Mouse (Mus musculus) heart, postnatal 0 days (tissue): ENCODE results near the gene Cdadc1. TPM values are rescaled to one million over a fixed set of nuclear protein-coding genes. Genes with fewer than 3 reads are reported as not detected.

Experiments
- ATAC-seq: fragments of 200-750 bp; cut with Nextera tagmentation; 2 replicates; pipeline ENCODE4 v1.8.0; 2017; ENCODE audit warnings: low read depth, moderate number of reproducible peaks, moderate library complexity; ENCODE audit not compliant: insufficient read depth
- DNase-seq: peaks from one replicate; pipeline ENCODE4 v3.0.0-alpha.2; 2016; ENCODE audit warnings: low spot score
- H3K27ac ChIP-seq: fragments of 300-500 bp; sonication (generic); 2 replicates; pipeline ENCODE4 v1.5.1; 2014; ENCODE audit warnings: low read depth, mild to moderate bottlenecking
- H3K27me3 ChIP-seq: fragments of 300-500 bp; sonication (generic); 2 replicates; pipeline ENCODE4 v1.6.1; 2014; ENCODE audit warnings: low read length, mixed read lengths; ENCODE audit not compliant: control insufficient read depth, insufficient read depth
- H3K36me3 ChIP-seq: fragments of 300-500 bp; sonication (generic); replicated peaks from 2 replicates; pipeline ENCODE4 v1.6.1; 2014; ENCODE audit warnings: low read length, mixed read lengths; ENCODE audit not compliant: control insufficient read depth, insufficient read depth
- H3K4me1 ChIP-seq: fragments of 300-500 bp; sonication (generic); 2 replicates; pipeline ENCODE4 v1.6.1; 2014; ENCODE audit warnings: antibody characterized with exemption; ENCODE audit not compliant: control insufficient read depth, insufficient read depth
- H3K4me2 ChIP-seq: fragments of 300-500 bp; sonication (generic); 2 replicates; pipeline ENCODE4 v1.6.1; 2014; ENCODE audit warnings: low read depth, mild to moderate bottlenecking, low read length, moderate library complexity
- H3K4me3 ChIP-seq: fragments of 300-500 bp; sonication (generic); 2 replicates; pipeline ENCODE4 v1.5.1; 2014; ENCODE audit warnings: low read depth, low read length
- H3K9ac ChIP-seq: fragments of 300-500 bp; sonication (generic); replicated peaks from 2 replicates; pipeline ENCODE4 v1.6.1; 2014; ENCODE audit warnings: low read depth, low read length, mixed read lengths
- H3K9me3 ChIP-seq: fragments of 300-500 bp; sonication (generic); replicated peaks from 2 replicates; pipeline ENCODE4 v1.6.1; 2016; ENCODE audit warnings: low read length; ENCODE audit not compliant: control insufficient read depth
- CTCF ChIP-seq: IDR thresholded peaks from 2 replicates; pipeline ENCODE4 v1.5.1; 2016; ENCODE audit warnings: antibody characterized with exemption, control low read depth, low read depth
- EP300 ChIP-seq: IDR thresholded peaks from 2 replicates; pipeline ENCODE4 v1.6.1; 2016; ENCODE audit warnings: antibody characterized with exemption, low read depth
- WGBS: fragments of 180-500 bp; shearing (Covaris S2); extraction: QIAGEN DNeasy Blood & Tissue Kit; methylation state at CpG from one replicate; pipeline ENCODE4 v1.1.7; 2014; 5-methylcytosine and 5-hydroxymethylcytosine counted together
- polyA plus RNA-seq: library from polyadenylated mRNA; unstranded; fragments of >200 nt; fragmentation: Nextera tagmentation; extraction: Ambion mirVana; gene quantifications from 2 replicates; pipeline ENCODE4 v1.2.1, GENCODE M21; 2015
- total RNA-seq: library from RNA; depleted of rRNA; stranded (reverse); fragments of >200 nt; gene quantifications from 2 replicates; pipeline ENCODE4 v1.2.3, GENCODE M21; 2014; ENCODE audit warnings: low replicate concordance

Cdadc1 gene
- total and polyA plus RNA-seq, 2 experiments from 2014 or later, result 5.3 to 30.9 TPM

DNA sequence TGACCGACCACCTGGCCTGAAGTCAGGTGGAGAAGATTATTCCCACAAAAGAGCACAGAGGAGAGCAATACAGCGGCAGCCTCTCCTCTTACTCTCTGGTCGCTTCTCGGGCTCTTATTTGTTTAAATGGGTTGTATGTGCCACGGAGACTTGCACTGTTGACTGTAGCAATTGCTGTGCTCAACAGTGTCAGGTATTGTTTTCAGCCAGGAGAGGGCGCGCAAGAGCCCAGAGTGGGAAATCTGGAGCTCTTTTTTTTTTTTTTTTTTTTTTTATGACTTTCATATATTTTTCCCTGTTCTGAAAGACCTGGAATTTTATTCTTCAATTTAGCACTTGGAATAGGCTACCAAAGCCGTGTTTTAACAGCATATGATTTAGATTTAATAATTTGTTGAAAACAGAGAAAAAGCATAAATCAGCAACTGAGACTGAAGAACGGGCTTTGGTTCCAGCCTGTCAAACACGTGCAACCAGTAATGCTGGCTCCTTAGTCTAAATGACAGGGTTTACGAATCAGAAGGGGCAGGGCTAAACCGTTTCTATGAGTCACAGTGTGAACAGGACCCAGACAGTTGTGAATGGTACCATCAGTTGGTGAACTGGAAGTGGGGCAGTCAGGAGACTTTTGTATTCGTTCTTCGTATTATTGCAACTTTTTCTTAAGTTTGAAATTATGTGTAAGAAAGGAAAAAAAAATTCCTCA lies 15.3 kb upstream of the Cdadc1 start:
- DNase-seq (peak; percentile 26), ATAC-seq (no peak)
- Histone ChIP-seq H3K27ac (no peak overlapping the region), H3K36me3 (no peaks in the 10 kb centered on the region), H3K9me3 (no peaks in the 10 kb centered on the region), H3K4me2 (no peak overlapping the region), H3K4me3 (no peak overlapping the region), H3K4me1 (no peaks in the 10 kb centered on the region), H3K27me3 (no peaks in the 10 kb centered on the region), H3K9ac (no peak overlapping the region)
- 54% methylated on average over 14 of the region's 14 CpGs for WGBS
- no peak for TF ChIP-seq EP300
- peak; percentile 61 for TF ChIP-seq CTCF

- Histone ChIP-seq H3K4me1 (no peaks in the 10 kb centered on the region), H3K9me3 (no peaks in the 10 kb centered on the region), H3K27me3 (no peaks in the 10 kb centered on the region), H3K4me2 (no peak overlapping the region), H3K27ac (no peak overlapping the region), H3K9ac (no peak overlapping the region), H3K36me3 (no peaks in the 10 kb centered on the region), H3K4me3 (no peak overlapping the region)
- WGBS, result 39% methylated on average over 3 of the region's 3 CpGs
- ATAC-seq (no peak), DNase-seq (no peak)
- no peak for TF ChIP-seq EP300
- no peak for TF ChIP-seq CTCF
These were observed 9.3 kb upstream of the Cdadc1 start for GRCm38 (mm10) chr14:59607021-59607420.

GRCm38 (mm10) chr14:59605671-59606353 lies 8.1 kb upstream of the Cdadc1 start:
- H3K27ac ChIP-seq, result no peak overlapping the region
- H3K4me3 ChIP-seq, result no peak overlapping the region
- H3K4me2 ChIP-seq, result no peak overlapping the region
- H3K4me1 ChIP-seq, result no peaks in the 10 kb centered on the region
- ATAC-seq (no peak), DNase-seq (peak; percentile 42)
- no peaks in the 10 kb centered on the region for H3K9me3 ChIP-seq
- H3K9ac ChIP-seq, result no peak overlapping the region
- TF ChIP-seq EP300 (no peak), CTCF (peak; percentile 68)
- H3K27me3 ChIP-seq, result no peaks in the 10 kb centered on the region
- H3K36me3 ChIP-seq, result no peaks in the 10 kb centered on the region
- 17% methylated on average over 5 of the region's 5 CpGs for WGBS

- no peak for DNase-seq
- Histone ChIP-seq H3K4me2 (no peak overlapping the region), H3K36me3 (no peaks in the 10 kb centered on the region), H3K4me1 (no peaks in the 10 kb centered on the region), H3K9ac (no peak overlapping the region), H3K27ac (no peak overlapping the region), H3K4me3 (no peak overlapping the region), H3K27me3 (no peaks in the 10 kb centered on the region), H3K9me3 (no peaks in the 10 kb centered on the region)
- no peak for ATAC-seq
- TF ChIP-seq CTCF (peak; percentile 58), EP300 (no peak)
- WGBS, result 60% methylated on average over 5 of the region's 5 CpGs
These were observed 6.4 kb upstream of the Cdadc1 start for GRCm38 (mm10) chr14:59604002-59604645.

DNA sequence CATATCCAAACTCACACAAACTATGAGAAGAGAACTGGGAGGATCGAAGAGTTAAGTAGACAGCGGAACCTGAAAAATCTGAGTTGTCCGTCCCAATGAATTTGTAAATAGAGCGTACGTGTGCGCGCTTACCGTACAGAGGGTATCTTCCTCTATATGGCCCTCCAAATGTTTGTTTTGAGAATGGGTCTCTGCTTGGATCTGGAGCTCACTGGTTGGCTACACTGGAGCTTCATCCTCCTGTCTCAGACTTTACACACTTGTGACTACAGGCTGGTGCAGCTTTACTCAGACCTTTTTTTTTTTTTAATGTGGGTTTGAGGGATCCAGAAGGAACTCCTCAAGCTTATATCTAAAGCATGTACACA lies 485 bp upstream of the Cdadc1 start:
- WGBS, result 2% methylated on average over 8 of the region's 8 CpGs
- H3K9ac ChIP-seq, result peak overlapping the region; percentile 82
- ATAC-seq, result peak; percentile 12; the same call in 1 of the 2 replicates

More for the DNA sequence above, 485 bp upstream of the Cdadc1 start:
- no peak for TF ChIP-seq EP300
- no peak for TF ChIP-seq CTCF
- peaks cover 6% of the 10 kb centered on the region for H3K4me1 ChIP-seq
- H3K27ac ChIP-seq, result peak overlapping the region; percentile 77; the same call in 1 of the 2 replicates
- H3K4me3 ChIP-seq, result peak overlapping the region; percentile 90
- H3K4me2 ChIP-seq, result peak overlapping the region; percentile 80
- H3K9me3 ChIP-seq, result no peaks in the 10 kb centered on the region
- peaks cover 8% of the 10 kb centered on the region; the same call in 1 of the 2 replicates for H3K36me3 ChIP-seq
- no peak for DNase-seq
- no peaks in the 10 kb centered on the region for H3K27me3 ChIP-seq
